Mouse (Mus musculus) heart, embryonic 12.5 days (tissue): ENCODE results near the gene Epor. TPM values are rescaled to one million over a fixed set of nuclear protein-coding genes. Genes with fewer than 3 reads are reported as not detected.

ENCODE experiments used
- ATAC-seq: fragments of 200-750 bp; cut with Nextera tagmentation; 2 replicates; pipeline ENCODE4 v1.8.0; 2017; ENCODE audit warnings: moderate TSS enrichment, moderate library complexity; ENCODE audit not compliant: insufficient number of reproducible peaks, low FRiP score
- H3K27ac ChIP-seq: fragments of 300-500 bp; sonication (generic); 2 replicates; pipeline ENCODE4 v1.5.1; 2016; ENCODE audit warnings: mild to moderate bottlenecking, moderate library complexity; ENCODE audit not compliant: poor library complexity, severe bottlenecking
- H3K27me3 ChIP-seq: fragments of 300-500 bp; sonication (generic); replicated peaks from 2 replicates; pipeline ENCODE4 v1.6.1; 2016; ENCODE audit warnings: mild to moderate bottlenecking, moderate library complexity
- H3K36me3 ChIP-seq: fragments of 300-500 bp; sonication (generic); 2 replicates; pipeline ENCODE4 v1.6.1; 2016; ENCODE audit warnings: mild to moderate bottlenecking, moderate library complexity
- H3K4me1 ChIP-seq: fragments of 300-500 bp; sonication (generic); replicated peaks from 2 replicates; pipeline ENCODE4 v1.6.1; 2016; ENCODE audit warnings: mild to moderate bottlenecking
- H3K4me2 ChIP-seq: fragments of 300-500 bp; sonication (generic); 2 replicates; pipeline ENCODE4 v1.6.1; 2016; ENCODE audit warnings: mild to moderate bottlenecking, moderate library complexity
- H3K4me3 ChIP-seq: fragments of 300-500 bp; sonication (generic); 2 replicates; pipeline ENCODE4 v1.5.1; 2016; ENCODE audit warnings: mild to moderate bottlenecking
- H3K9ac ChIP-seq: fragments of 300-500 bp; sonication (generic); 2 replicates; pipeline ENCODE4 v1.6.1; 2016; ENCODE audit warnings: mild to moderate bottlenecking, moderate library complexity
- H3K9me3 ChIP-seq: fragments of 300-500 bp; sonication (generic); replicated peaks from 2 replicates; pipeline ENCODE4 v1.6.1; 2016; ENCODE audit warnings: mild to moderate bottlenecking, moderate library complexity
- WGBS: fragments of 180-500 bp; shearing (Covaris S2); methylation state at CpG from one replicate; pipeline ENCODE4 v1.1.7; 2016; 5-methylcytosine and 5-hydroxymethylcytosine counted together
- polyA plus RNA-seq: library from polyadenylated mRNA; unstranded; fragments of >200 nt; fragmentation: Nextera tagmentation; extraction: Ambion mirVana; gene quantifications from 2 replicates; pipeline ENCODE4 v1.2.1, GENCODE M21; 2016

The Epor gene
- polyA plus RNA-seq, 1 experiment from 2014 or later: 12.0 TPM

DNA sequence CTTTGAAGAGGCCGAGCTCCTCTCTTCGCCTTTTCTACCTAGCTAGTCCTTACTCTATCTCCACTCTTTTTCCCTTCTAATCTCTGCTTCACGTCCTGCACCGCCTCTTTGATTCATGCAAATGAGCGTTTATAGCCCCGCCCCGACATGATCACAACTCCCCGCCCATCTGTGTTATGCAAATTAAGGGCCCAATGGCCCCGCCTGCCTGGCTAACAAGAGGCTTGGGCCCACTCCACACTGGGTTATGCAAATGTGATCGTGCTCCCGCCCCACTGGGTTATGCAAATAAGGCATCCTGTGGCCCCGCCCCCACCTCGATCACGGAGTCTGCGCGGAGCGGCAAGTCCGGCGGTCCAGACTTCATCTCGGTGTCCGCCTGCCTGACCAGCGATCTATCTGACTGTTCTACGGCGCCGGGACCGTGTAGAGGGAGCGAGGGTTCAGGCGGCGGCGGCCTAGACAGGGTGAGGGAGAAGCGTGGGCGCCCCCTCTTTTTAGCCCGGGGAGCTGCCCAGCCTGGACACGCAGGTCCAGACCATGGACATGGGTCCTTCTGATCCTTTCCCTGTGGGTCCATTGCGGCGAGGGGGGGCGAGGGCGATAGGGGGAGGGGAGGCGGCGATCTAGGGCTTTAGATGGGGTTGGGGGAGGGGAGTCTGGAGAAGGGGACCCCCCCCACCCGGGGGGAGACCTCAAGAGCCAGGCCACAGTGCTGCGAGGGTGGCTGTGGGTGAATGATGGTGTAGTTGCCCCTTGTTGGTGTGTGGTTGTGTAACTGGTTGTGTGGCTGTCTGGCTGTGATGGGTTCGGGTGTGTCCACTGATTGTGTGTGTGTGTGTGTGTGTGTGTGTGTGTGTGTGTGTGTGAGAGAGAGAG is 26.4 kb downstream of the Epor start, which contains the start of gene Plppr2:
Plppr2 (plus strand) TSS at position 342 of the 879 bp plus-strand sequence.
- H3K27ac ChIP-seq: 0 out of 2 replicates have a peak within 1 kb of the TSS, but pooled peaks have one; percentile 46
- WGBS: 2% methylated on average over 42 of the region's 43 CpGs
- H3K27me3 ChIP-seq: no peaks in the 10 kb centered on the region
- peak within 1 kb of the TSS; percentile 88 for H3K4me2 ChIP-seq
- H3K9me3 ChIP-seq: no peaks in the 10 kb centered on the region
- peaks cover 4% of the 10 kb centered on the region; the same call in 1 of the 2 replicates for H3K36me3 ChIP-seq
- peaks cover 8% of the 10 kb centered on the region; the same call in 1 of the 2 replicates for H3K4me1 ChIP-seq
- peak within 1 kb of the TSS; percentile 77 for H3K9ac ChIP-seq
- ATAC-seq: peak; percentile 95
- peak within 1 kb of the TSS; percentile 63 for H3K4me3 ChIP-seq

DNA sequence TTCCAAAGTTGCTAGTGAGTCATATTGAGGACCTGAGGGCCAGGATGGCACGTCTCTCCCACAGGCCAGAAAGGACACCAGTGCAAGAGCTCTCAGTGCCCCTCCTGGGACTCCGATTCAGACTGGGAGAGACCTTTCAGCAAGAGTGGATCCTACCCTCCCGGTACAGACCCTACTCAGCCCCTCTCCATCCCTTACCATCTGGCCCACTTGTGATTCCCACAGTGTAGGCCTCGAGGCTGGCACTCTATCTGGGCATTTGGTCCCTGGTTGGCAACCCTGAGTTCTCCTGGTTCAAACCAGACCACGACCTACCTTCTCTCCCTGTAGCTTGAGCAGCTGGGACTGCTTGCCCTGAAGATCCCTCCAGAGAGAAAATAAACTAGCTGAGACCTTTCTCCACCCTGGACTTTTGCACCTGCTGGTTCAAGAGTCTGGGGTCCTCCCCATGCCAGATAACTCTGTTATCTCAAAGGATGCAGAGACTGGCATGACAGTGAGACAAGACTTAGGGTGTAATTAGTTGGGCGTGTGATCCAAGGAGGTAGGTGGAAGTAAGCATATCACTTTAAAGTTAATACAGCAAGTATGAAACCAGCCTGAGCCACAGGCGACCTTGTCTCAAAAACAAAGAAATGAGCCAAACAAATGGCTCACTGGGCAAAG is 27.7 kb downstream of the Epor start:
- WGBS: 80% methylated on average over 7 of the region's 7 CpGs
- no peaks in the 10 kb centered on the region for H3K27me3 ChIP-seq

DNA sequence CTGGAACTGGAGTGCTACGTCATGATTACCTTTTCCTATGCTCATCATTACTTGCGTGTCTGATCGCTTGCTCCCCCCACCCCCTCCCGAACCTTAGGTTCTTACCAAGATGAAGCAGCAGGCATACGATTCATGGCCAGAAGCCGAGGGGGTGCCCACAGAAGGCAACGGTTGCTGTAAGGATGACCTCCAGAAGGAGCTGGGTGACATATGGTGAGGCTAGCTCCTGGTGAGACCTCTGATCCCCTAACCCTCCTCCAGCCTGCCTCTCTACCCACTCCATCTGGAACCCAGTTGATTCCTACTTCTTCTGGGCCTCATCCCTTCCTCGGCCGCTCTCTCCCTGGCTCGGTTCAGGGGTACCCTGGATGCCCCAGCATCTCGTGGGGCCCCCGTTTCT is 29.3 kb downstream of the Epor start:
- Histone ChIP-seq H3K27ac (no peak overlapping the region), H3K9me3 (no peaks in the 10 kb centered on the region), H3K4me2 (no peak overlapping the region), H3K4me1 (peaks cover 12% of the 10 kb centered on the region; the same call in 1 of the 2 replicates), H3K4me3 (no peak overlapping the region), H3K9ac (no peak overlapping the region), H3K27me3 (no peaks in the 10 kb centered on the region), H3K36me3 (no peaks in the 10 kb centered on the region)
- WGBS: 84% methylated on average over 12 of the region's 12 CpGs
- ATAC-seq: no peak

More for the DNA sequence above, 27.7 kb downstream of the Epor start:
- Histone ChIP-seq H3K9ac (no peak overlapping the region), H3K4me1 (peaks cover 12% of the 10 kb centered on the region; the same call in 1 of the 2 replicates), H3K9me3 (no peaks in the 10 kb centered on the region), H3K27ac (no peak overlapping the region), H3K4me2 (no peak overlapping the region), H3K36me3 (no peaks in the 10 kb centered on the region), H3K4me3 (no peak overlapping the region)
- ATAC-seq: no peak

DNA sequence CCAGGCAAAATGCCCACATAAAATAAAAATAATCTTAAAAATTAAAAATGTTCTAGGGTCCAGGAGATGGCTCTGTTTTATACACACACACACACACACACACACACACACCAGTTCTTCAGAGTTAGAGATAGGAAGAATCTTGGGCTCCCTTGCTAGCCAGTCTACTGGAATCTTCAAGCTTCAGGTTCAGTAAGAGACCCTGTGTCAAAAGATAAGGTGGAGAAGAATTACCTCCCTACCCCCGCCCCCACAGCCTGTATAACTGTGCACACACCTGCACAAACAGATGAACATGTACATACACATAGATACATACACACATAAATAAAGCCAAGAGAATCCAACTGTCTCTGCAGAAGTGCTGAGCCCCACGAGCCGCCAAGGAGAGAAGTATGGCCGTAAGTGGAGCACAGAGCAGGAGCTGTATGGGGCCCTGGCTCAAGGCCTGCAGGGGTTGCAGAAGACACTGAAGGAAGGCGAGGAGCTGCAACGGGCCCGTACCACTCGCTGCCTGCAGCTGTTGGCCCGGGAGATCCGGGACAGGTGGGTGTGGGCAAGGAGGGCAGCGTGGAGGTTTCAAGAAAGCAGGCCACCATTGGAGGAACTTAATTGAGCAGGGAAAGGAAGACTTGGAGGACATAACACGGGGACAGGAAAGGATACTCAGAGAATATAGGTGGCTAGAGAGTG is 30.7 kb downstream of the Epor start:
- Histone ChIP-seq H3K27me3 (no peaks in the 10 kb centered on the region), H3K4me3 (no peak overlapping the region), H3K4me1 (peaks cover 13% of the 10 kb centered on the region; the same call in 1 of the 2 replicates), H3K9ac (no peak overlapping the region), H3K27ac (no peak overlapping the region), H3K9me3 (no peaks in the 10 kb centered on the region), H3K36me3 (no peaks in the 10 kb centered on the region), H3K4me2 (no peak overlapping the region)
- no peak for ATAC-seq
- 61% methylated on average over 12 of the region's 12 CpGs for WGBS

GRCm38 (mm10) chr9:21932006-21932405 is 31.3 kb downstream of the Epor start:
- WGBS: 54% methylated on average over 2 of the region's 2 CpGs
- no peaks in the 10 kb centered on the region for H3K9me3 ChIP-seq
- no peak overlapping the region for H3K4me3 ChIP-seq
- H3K27me3 ChIP-seq: no peaks in the 10 kb centered on the region
- H3K4me1 ChIP-seq: 0 out of 2 replicates have a peak, but pooled peaks cover 7% of the 10 kb centered on the region
- H3K36me3 ChIP-seq: no peaks in the 10 kb centered on the region
- H3K9ac ChIP-seq: no peak overlapping the region
- H3K27ac ChIP-seq: no peak overlapping the region
- no peak overlapping the region for H3K4me2 ChIP-seq
- no peak for ATAC-seq

- Histone ChIP-seq H3K4me3 (no peak overlapping the region), H3K27ac (no peak overlapping the region), H3K4me1 (peaks cover 25% of the 10 kb centered on the region), H3K4me2 (no peak overlapping the region), H3K36me3 (no peaks in the 10 kb centered on the region; the same call in 1 of the 2 replicates), H3K27me3 (no peaks in the 10 kb centered on the region), H3K9ac (no peak overlapping the region), H3K9me3 (no peaks in the 10 kb centered on the region)
- 66% methylated on average over 3 of the region's 3 CpGs for WGBS
- no peak for ATAC-seq
These were observed 34.1 kb downstream of the Epor start for GRCm38 (mm10) chr9:21929208-21929607.

GRCm38 (mm10) chr9:21927208-21927753 is 36.0 kb downstream of the Epor start, which contains the start of the genes Ccdc159 and Tmem205:
Gene Ccdc159 (plus strand): TSS chr9:21927471.
Gene Tmem205 (minus strand): TSS chr9:21927556.
- WGBS: under 1% methylated on average over 28 of the region's 28 CpGs

GRCm38 (mm10) chr9:21926784-21927183 is 36.5 kb downstream of the Epor start:
- H3K4me3 ChIP-seq: peak overlapping the region; percentile 60
- WGBS: 2% methylated on average over 6 of the region's 6 CpGs

More at GRCm38 (mm10) chr9:21927208-21927753, 36.0 kb downstream of the Epor start, which contains the start of the genes Ccdc159 and Tmem205:
- H3K27me3 ChIP-seq: no peaks in the 10 kb centered on the region
- H3K27ac ChIP-seq: peak within 1 kb of the TSS; percentile 37
- peak within 1 kb of the TSS; percentile 60 for H3K4me3 ChIP-seq
- peak within 1 kb of the TSS; percentile 76 for H3K4me2 ChIP-seq
- peak within 1 kb of the TSS; percentile 76 for H3K9ac ChIP-seq
- ATAC-seq: peak; percentile 91
- no peaks in the 10 kb centered on the region; the same call in 1 of the 2 replicates for H3K36me3 ChIP-seq
- no peaks in the 10 kb centered on the region for H3K9me3 ChIP-seq
- H3K4me1 ChIP-seq: peaks cover 40% of the 10 kb centered on the region

DNA sequence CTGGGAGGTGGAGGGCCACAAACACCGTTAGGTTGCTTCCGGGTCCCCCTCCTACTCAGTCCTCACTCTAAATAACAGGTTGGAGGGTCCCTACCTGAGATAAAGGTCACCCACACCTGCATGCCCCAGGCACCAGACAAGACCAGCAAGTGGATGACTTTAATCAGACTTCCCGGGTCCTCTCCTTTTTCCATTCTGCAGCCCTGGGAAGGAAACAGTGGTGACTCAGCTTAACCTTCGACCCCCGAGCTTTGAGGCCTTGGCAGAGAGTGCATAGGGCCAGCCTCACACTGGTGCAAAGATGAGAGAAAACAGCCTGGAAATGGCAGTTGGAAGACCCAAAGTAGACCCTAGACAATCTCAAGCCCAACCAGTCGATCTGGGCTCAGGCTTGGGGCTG is 37.2 kb downstream of the Epor start:
- Histone ChIP-seq H3K4me2 (peak overlapping the region; percentile 76), H3K27me3 (no peaks in the 10 kb centered on the region), H3K36me3 (no peaks in the 10 kb centered on the region; the same call in 1 of the 2 replicates), H3K9me3 (no peaks in the 10 kb centered on the region), H3K9ac (peak overlapping the region; percentile 76), H3K4me3 (0 out of 2 replicates have a peak overlapping the region, but pooled peaks have one; percentile 60), H3K4me1 (peaks cover 40% of the 10 kb centered on the region), H3K27ac (no peak overlapping the region)
- no peak for ATAC-seq
- WGBS: 58% methylated on average over 6 of the region's 6 CpGs

More at GRCm38 (mm10) chr9:21926784-21927183, 36.5 kb downstream of the Epor start:
- H3K4me1 ChIP-seq: peaks cover 40% of the 10 kb centered on the region
- H3K4me2 ChIP-seq: peak overlapping the region; percentile 76
- peak overlapping the region; percentile 76 for H3K9ac ChIP-seq
- H3K9me3 ChIP-seq: no peaks in the 10 kb centered on the region
- no peak for ATAC-seq
- H3K27ac ChIP-seq: peak overlapping the region; percentile 37
- no peaks in the 10 kb centered on the region for H3K27me3 ChIP-seq
- no peaks in the 10 kb centered on the region; the same call in 1 of the 2 replicates for H3K36me3 ChIP-seq

DNA sequence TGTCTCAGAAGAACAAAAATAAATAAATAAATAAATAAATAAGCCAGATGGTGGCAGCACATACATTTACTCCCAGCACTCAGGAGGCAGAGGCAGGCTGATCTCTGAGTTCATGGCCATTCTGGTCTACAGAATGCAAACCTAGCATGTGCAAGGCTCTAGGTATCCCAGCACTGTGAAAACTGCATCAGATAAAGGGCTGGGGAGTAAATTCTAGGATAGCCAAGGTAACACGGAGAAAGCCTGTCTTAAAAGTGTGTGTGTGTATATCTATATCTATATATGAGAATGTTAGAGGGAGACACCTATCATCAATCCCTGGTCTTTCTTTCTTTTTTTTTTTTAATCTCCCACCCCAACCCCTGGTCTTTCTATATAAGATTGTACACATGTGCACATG is 37.8 kb downstream of the Epor start:
- H3K9ac ChIP-seq: no peak overlapping the region
- no peak overlapping the region for H3K4me2 ChIP-seq
- whole genome bisulfite sequencing: 100% methylated on average over 1 of the region's 1 CpGs
- H3K27me3 ChIP-seq: no peaks in the 10 kb centered on the region
- peaks cover 36% of the 10 kb centered on the region for H3K4me1 ChIP-seq
- H3K27ac ChIP-seq: no peak overlapping the region
- H3K4me3 ChIP-seq: no peak overlapping the region
- H3K36me3 ChIP-seq: no peaks in the 10 kb centered on the region; the same call in 1 of the 2 replicates
- no peak for ATAC-seq
- no peaks in the 10 kb centered on the region for H3K9me3 ChIP-seq
